ENCODE assay signal across 9 mouse cellular contexts in the genomic region with DNA sequence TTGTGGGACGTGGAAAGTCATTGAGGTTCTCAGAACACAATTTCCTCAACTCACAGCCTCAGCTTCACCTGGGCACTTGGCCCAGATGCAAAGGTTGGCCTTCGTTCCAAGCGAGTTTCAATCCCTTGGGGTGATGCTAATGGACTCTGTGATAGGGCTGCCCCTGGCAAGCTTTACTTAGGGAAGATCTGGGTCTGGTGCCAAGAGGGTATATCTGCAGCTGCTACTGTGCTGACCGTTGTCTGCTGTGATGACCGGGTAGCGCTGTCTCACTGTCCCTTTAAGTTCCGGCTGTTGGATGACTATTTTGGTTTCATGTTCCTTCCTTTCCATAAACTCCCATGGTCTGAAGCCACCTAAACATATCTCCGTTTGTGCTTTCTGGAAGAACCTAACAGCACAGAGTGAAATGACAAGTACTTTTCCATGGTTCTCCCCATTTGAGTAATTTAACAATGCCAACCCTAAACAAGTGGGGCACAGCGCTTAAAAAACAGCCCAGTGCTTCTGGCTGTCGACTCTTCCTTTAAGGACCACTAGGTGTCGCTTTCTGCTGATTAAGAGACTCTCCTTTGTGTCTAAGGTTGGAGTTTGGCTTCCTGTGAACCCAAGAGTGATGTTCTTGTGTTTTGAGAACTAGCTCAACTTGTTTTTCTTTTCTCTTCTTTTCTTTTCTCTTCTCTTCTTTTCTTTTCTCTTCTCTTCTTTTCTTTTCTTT. TPM values are rescaled to one million over a fixed set of nuclear protein-coding genes. Genes with fewer than 3 reads are reported as not detected.
A peak's percentile ranks its signal among the peaks of the same experiment; 100 is the strongest.
DNase-seq lines count a peak whose midpoint lies in the region; ATAC-seq and TF ChIP-seq lines count a peak whose summit lies in the region.
"Had no signal": no experiment of that assay in that cellular context is flagged by ENCODE, and none has a peak within 500 bp of the region (broad histone marks: within the 10 kb centered on the region; RNA-seq: fewer than 3 reads in every experiment).

No protein-coding gene starts in this region.

- peak; percentile 36 for DNase-seq in ovary, postnatal 14 days (ENCODE audit: low spot score)
- no peak for DNase-seq in ovary, postnatal 10 days (ENCODE audit: low spot score)
- peak; percentile 83 for DNase-seq in brain, embryonic 14.5 days (ENCODE audit: low read depth)
- DNase-seq in left cerebral cortex, postnatal 10 days (ENCODE audit: extremely low spot score in 1 of 2, low spot score in 2 of 2) = peak; percentile 36 to 53
- DNase-seq in natural killer cell, adult 2 months (ENCODE audit: low spot score in 2 of 2) = peak; percentile 12 to 23
- peak; percentile 42 for DNase-seq in thymus, postnatal 4 days

- intact Hi-C loops in left cerebral cortex, postnatal 10 days (cut with DNase I) = loop anchor here (10.0 kb wide), 1 partner anchor 128 kb away; no protein-coding TSS in a partner anchor

- ATAC-seq in erythroid progenitor cell, adult 5-6 weeks (replicated peaks; ENCODE audit: low FRiP score, poor library complexity, severe bottlenecking) = 0 out of 2 replicates have a peak, but pooled peaks have one; percentile 48
- peak; percentile 68 for ATAC-seq in inflammation-experienced regulatory T-cells, adult 6 months

- no peak for TF ChIP-seq POLR2A in brain, embryonic 14.5 days (IDR thresholded peaks at IDR 0.05; ENCODE audit: borderline replicate concordance, extremely low read depth, insufficient read depth, insufficient read length, poor library complexity, severe bottlenecking)

- TF ChIP-seq CTCF in brain, embryonic 14.5 days (IDR thresholded peaks at IDR 0.05; ENCODE audit: borderline replicate concordance, extremely low read depth, insufficient read depth, insufficient read length) = peak; percentile 76; the same call in 1 of the 2 replicates

RNA-seq across cellular contexts. Expression of a gene that starts 48.3 kb away (rescaled TPM):
- polyA plus RNA-seq in brain, embryonic 14.5 days (2012; rRNA removed) = 2.7 and 4.3 TPM in 2 replicates
- total RNA-seq in erythroid progenitor cell, adult 5-6 weeks (2015; ENCODE audit: low replicate concordance) = not detected in 2 replicates
- total RNA-seq in erythroid progenitor cell, adult 5-6 weeks (2017; ENCODE audit: low replicate concordance) = not detected in 2 replicates
- not detected for polyA plus RNA-seq in inflammation-experienced regulatory T-cells, adult 6 months (2017; shearing (Covaris generic))
- total RNA-seq in left cerebral cortex, postnatal 10 days (2021) = 1 to 10 TPM; 9.2 to 9.6 TPM
- polyA plus RNA-seq: erythroblast, embryonic 14.5 days had no signal

Comparison
In these comparisons a context has a peak if more than half of its experiments do, and no peak if none do; other contexts are left out.
1. RNA of a gene that starts 48.3 kb away (total RNA-seq): 9.2 to 9.6 TPM in left cerebral cortex, postnatal 10 days; not detected in erythroid progenitor cell, adult 5-6 weeks; every median in the first group is over 10 times any median in the second.